Comparison of ENCODE assay signal across 11 mouse cellular contexts in the genomic region with DNA sequence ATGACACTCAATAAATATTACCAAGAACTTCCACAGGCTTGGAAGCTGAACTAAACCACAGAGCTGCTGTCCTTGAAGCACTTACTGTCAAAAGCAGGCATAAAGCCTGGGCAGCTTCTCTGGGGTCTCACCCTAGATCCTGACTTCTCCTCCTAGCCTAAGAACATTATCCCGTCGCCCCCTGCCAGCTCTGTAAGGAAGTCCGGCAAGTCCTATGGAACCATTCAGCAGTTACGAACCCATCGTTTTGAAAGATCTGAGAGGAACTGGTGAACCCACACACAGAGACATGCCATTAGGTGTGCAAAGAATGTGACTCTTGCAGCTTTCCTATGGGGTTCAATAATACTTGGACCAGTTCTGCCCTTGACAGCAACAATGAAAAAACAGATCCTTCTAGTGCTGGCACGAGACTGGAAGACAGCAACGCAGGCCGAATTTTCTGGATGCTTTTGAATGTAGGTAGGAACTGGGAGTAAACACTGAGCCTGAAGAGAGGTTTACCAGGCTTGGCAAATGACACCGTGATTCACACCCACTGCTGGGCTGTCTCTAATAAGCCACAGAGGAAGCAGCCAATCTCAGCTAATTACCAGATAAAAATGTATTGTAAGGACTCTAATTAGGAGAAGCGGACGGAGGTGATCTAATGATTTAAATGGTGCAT.
DNase-seq lines count a peak whose midpoint lies in the region; ATAC-seq and TF ChIP-seq lines count a peak whose summit lies in the region.
"Had no signal": no experiment of that assay in that cellular context is flagged by ENCODE, and none has a peak within 500 bp of the region (broad histone marks: within the 10 kb centered on the region; RNA-seq: fewer than 3 reads in every experiment).

No protein-coding gene starts in this region.

- no peaks in the 10 kb centered on the region for H3K9me3 ChIP-seq in heart, embryonic 10.5 days
- no peaks in the 10 kb centered on the region for H3K9me3 ChIP-seq in midbrain, embryonic 13.5 days
- no peaks in the 10 kb centered on the region for H3K9me3 ChIP-seq in midbrain, postnatal 0 days (ENCODE audit: low read length)
- no peaks in the 10 kb centered on the region for H3K9me3 ChIP-seq in hindbrain, embryonic 11.5 days (ENCODE audit: control insufficient read depth, low read length)
- no peaks in the 10 kb centered on the region for H3K9me3 ChIP-seq in stomach, embryonic 15.5 days
- H3K9me3 ChIP-seq: heart, embryonic 15.5 days; liver, embryonic 15.5 days had no signal

- TF ChIP-seq CTCF in midbrain, postnatal 0 days (IDR thresholded peaks at IDR 0.05): no peak

- 84% methylated on average over 11 of the region's 11 CpGs for WGBS in heart, embryonic 10.5 days
- 64% methylated on average over 11 of the region's 11 CpGs for WGBS in midbrain, embryonic 13.5 days
- 68% methylated on average over 11 of the region's 11 CpGs for WGBS in midbrain, postnatal 0 days
- 66% methylated on average over 11 of the region's 11 CpGs for WGBS in hindbrain, embryonic 11.5 days
- 58% methylated on average over 11 of the region's 11 CpGs for WGBS in stomach, embryonic 15.5 days

- ATAC-seq in midbrain, embryonic 13.5 days: peak; percentile 56; the same call in 1 of the 2 replicates
- ATAC-seq in midbrain, postnatal 0 days (ENCODE audit: low FRiP score): no peak
- peak; percentile 53; the same call in 1 of the 2 replicates for ATAC-seq in hindbrain, embryonic 11.5 days (ENCODE audit: low FRiP score)
- ATAC-seq in stomach, embryonic 15.5 days (ENCODE audit: insufficient read depth, low FRiP score, low read depth): no peak

- no peak overlapping the region for H3K27ac ChIP-seq in heart, embryonic 10.5 days
- H3K27ac ChIP-seq in midbrain, embryonic 13.5 days: peak overlapping the region; percentile 17; the same call in 1 of the 2 replicates
- H3K27ac ChIP-seq in midbrain, postnatal 0 days (ENCODE audit: low read depth, low read length): no peak overlapping the region
- H3K27ac ChIP-seq in hindbrain, embryonic 11.5 days (ENCODE audit: low read depth, low read length): no peak overlapping the region
- H3K27ac ChIP-seq in stomach, embryonic 15.5 days: peak overlapping the region; percentile 53
- H3K27ac ChIP-seq: heart, embryonic 15.5 days; liver, embryonic 15.5 days had no signal

- no peaks in the 10 kb centered on the region for H3K27me3 ChIP-seq in heart, embryonic 10.5 days (ENCODE audit: insufficient read depth, poor library complexity, severe bottlenecking)
- no peaks in the 10 kb centered on the region for H3K27me3 ChIP-seq in midbrain, embryonic 13.5 days
- no peaks in the 10 kb centered on the region for H3K27me3 ChIP-seq in midbrain, postnatal 0 days (ENCODE audit: insufficient read depth, low read length)
- H3K27me3 ChIP-seq in hindbrain, embryonic 11.5 days (ENCODE audit: control insufficient read depth, insufficient read depth, low read length): no peaks in the 10 kb centered on the region
- H3K27me3 ChIP-seq in stomach, embryonic 15.5 days (replicated peaks): no peaks in the 10 kb centered on the region
- H3K27me3 ChIP-seq: heart, embryonic 15.5 days; liver, embryonic 15.5 days had no signal

- H3K4me3 ChIP-seq in heart, embryonic 10.5 days: no peak overlapping the region
- no peak overlapping the region for H3K4me3 ChIP-seq in midbrain, embryonic 13.5 days (replicated peaks)
- no peak overlapping the region for H3K4me3 ChIP-seq in midbrain, postnatal 0 days (ENCODE audit: low read depth, low read length)
- no peak overlapping the region for H3K4me3 ChIP-seq in hindbrain, embryonic 11.5 days (ENCODE audit: low read depth, low read length)
- H3K4me3 ChIP-seq in stomach, embryonic 15.5 days (replicated peaks): no peak overlapping the region
- H3K4me3 ChIP-seq: heart, embryonic 15.5 days; liver, embryonic 15.5 days had no signal

- H3K4me2 ChIP-seq in midbrain, embryonic 13.5 days (replicated peaks): no peak overlapping the region
- no peak overlapping the region for H3K4me2 ChIP-seq in midbrain, postnatal 0 days (ENCODE audit: low read depth, low read length, poor library complexity, severe bottlenecking)
- H3K4me2 ChIP-seq in hindbrain, embryonic 11.5 days (replicated peaks; ENCODE audit: low read depth, low read length): no peak overlapping the region
- no peak overlapping the region for H3K4me2 ChIP-seq in stomach, embryonic 15.5 days
- H3K4me2 ChIP-seq: heart, embryonic 15.5 days; liver, embryonic 15.5 days had no signal

- no peak overlapping the region for H3K9ac ChIP-seq in midbrain, embryonic 13.5 days (replicated peaks)
- H3K9ac ChIP-seq in midbrain, postnatal 0 days (replicated peaks; ENCODE audit: low read length, poor library complexity, severe bottlenecking): no peak overlapping the region
- no peak overlapping the region for H3K9ac ChIP-seq in hindbrain, embryonic 11.5 days (ENCODE audit: low read depth, low read length)
- no peak overlapping the region for H3K9ac ChIP-seq in stomach, embryonic 15.5 days
- H3K9ac ChIP-seq: heart, embryonic 15.5 days; liver, embryonic 15.5 days had no signal

- H3K36me3 ChIP-seq in heart, embryonic 10.5 days: peaks cover 40% of the 10 kb centered on the region
- H3K36me3 ChIP-seq in midbrain, embryonic 13.5 days: peaks cover 3% of the 10 kb centered on the region
- no peaks in the 10 kb centered on the region for H3K36me3 ChIP-seq in midbrain, postnatal 0 days (ENCODE audit: insufficient read depth, low read length)
- no peaks in the 10 kb centered on the region for H3K36me3 ChIP-seq in hindbrain, embryonic 11.5 days (ENCODE audit: control insufficient read depth, insufficient read depth, low read length)
- H3K36me3 ChIP-seq in stomach, embryonic 15.5 days: peaks cover 5% of the 10 kb centered on the region

- H3K4me1 ChIP-seq in heart, embryonic 10.5 days: peaks cover 47% of the 10 kb centered on the region
- peaks cover 31% of the 10 kb centered on the region for H3K4me1 ChIP-seq in midbrain, embryonic 13.5 days (replicated peaks)
- H3K4me1 ChIP-seq in midbrain, postnatal 0 days (ENCODE audit: insufficient read depth, low read length): peaks cover 3% of the 10 kb centered on the region; the same call in 1 of the 2 replicates
- H3K4me1 ChIP-seq in hindbrain, embryonic 11.5 days (replicated peaks; ENCODE audit: control insufficient read depth, insufficient read depth, low read length): 0 out of 2 replicates have a peak, but pooled peaks cover 2% of the 10 kb centered on the region
- H3K4me1 ChIP-seq in stomach, embryonic 15.5 days: peaks cover 30% of the 10 kb centered on the region
- H3K4me1 ChIP-seq: liver, embryonic 15.5 days had no signal

- peak; percentile 65 for DNase-seq in heart, embryonic 10.5 days (ENCODE audit: low spot score)
- DNase-seq in heart, adult 18-20 months: no peak
- DNase-seq in midbrain, postnatal 0 days (ENCODE audit: low spot score): no peak
- no peak for DNase-seq in hindbrain, embryonic 11.5 days (ENCODE audit: low spot score)
- no peak for DNase-seq in left cerebral cortex, adult 18-20 months (ENCODE audit: low spot score in 2 of 2)
- DNase-seq in urinary bladder, postnatal 36 days (ENCODE audit: low spot score in 2 of 2): no peak
- DNase-seq: thymus, postnatal 25 days had no signal

Comparison
In these comparisons a context has a peak if more than half of its experiments do, and no peak if none do; other contexts are left out.
1. H3K27ac ChIP-seq: peak in midbrain, embryonic 13.5 days (single experiment) and stomach, embryonic 15.5 days (single experiment); none in heart, embryonic 10.5 days (single experiment), midbrain, postnatal 0 days (single experiment) and hindbrain, embryonic 11.5 days (single experiment).
2. ATAC-seq: peak in midbrain, embryonic 13.5 days (single experiment) and hindbrain, embryonic 11.5 days (single experiment); none in midbrain, postnatal 0 days (single experiment) and stomach, embryonic 15.5 days (single experiment).